ENCODE assay signal across 8 mouse cellular contexts in genomic region chr9:72791213-72791582, GRCm38 (mm10). TPM values are rescaled to one million over a fixed set of nuclear protein-coding genes. Genes with fewer than 3 reads are reported as not detected.
DNase-seq lines count a peak whose midpoint lies in the region; ATAC-seq and TF ChIP-seq lines count a peak whose summit lies in the region.

No protein-coding gene starts in this region.

- H3K27ac ChIP-seq in heart, embryonic 11.5 days (ENCODE audit: low read depth, low read length): no peak overlapping the region
- no peak overlapping the region for H3K27ac ChIP-seq in kidney, embryonic 16.5 days (ENCODE audit: low read length)
- no peak overlapping the region for H3K27ac ChIP-seq in thymus, adult 2 months (ENCODE audit: control insufficient read depth, insufficient read depth, low read length)

- H3K27me3 ChIP-seq in heart, embryonic 11.5 days (ENCODE audit: control insufficient read depth, insufficient read depth, low read length): no peaks in the 10 kb centered on the region
- no peaks in the 10 kb centered on the region for H3K27me3 ChIP-seq in kidney, embryonic 16.5 days (ENCODE audit: insufficient read depth, low read length)
- H3K27me3 ChIP-seq in thymus, adult 2 months (ENCODE audit: control insufficient read depth, insufficient read depth, low read length): no peaks in the 10 kb centered on the region

- intact Hi-C loops in heart, postnatal 25 days (cut with DNase I): no loop called here

- H3K4me1 ChIP-seq in heart, embryonic 11.5 days (ENCODE audit: control insufficient read depth, insufficient read depth, low read length): peaks cover 17% of the 10 kb centered on the region
- peaks cover 17% of the 10 kb centered on the region for H3K4me1 ChIP-seq in kidney, embryonic 16.5 days (ENCODE audit: insufficient read depth, low read length)
- peaks cover 11% of the 10 kb centered on the region for H3K4me1 ChIP-seq in thymus, adult 2 months (replicated peaks; ENCODE audit: control insufficient read depth, insufficient read depth, low read length)

- H3K4me3 ChIP-seq in heart, embryonic 11.5 days (ENCODE audit: low read depth, low read length): no peak overlapping the region
- H3K4me3 ChIP-seq in kidney, embryonic 16.5 days (ENCODE audit: low read length): no peak overlapping the region
- no peak overlapping the region for H3K4me3 ChIP-seq in thymus, adult 2 months (ENCODE audit: control insufficient read depth, insufficient read depth, low read length)

- peak overlapping the region; percentile 58 for H3K4me2 ChIP-seq in heart, embryonic 11.5 days
- H3K4me2 ChIP-seq in kidney, embryonic 16.5 days (replicated peaks; ENCODE audit: low read depth, low read length): peak overlapping the region; percentile 18; the same call in 1 of the 2 replicates

- ATAC-seq in heart, embryonic 11.5 days (replicated peaks; ENCODE audit: insufficient number of reproducible peaks, low FRiP score, low TSS enrichment): no peak
- ATAC-seq in kidney, embryonic 16.5 days (ENCODE audit: low FRiP score, low TSS enrichment): 0 out of 2 replicates have a peak, but pooled peaks have one; percentile 49

- TF ChIP-seq CTCF in thymus, adult 2 months (IDR thresholded peaks at IDR 0.05; ENCODE audit: borderline replicate concordance, control insufficient read depth, extremely low read depth, insufficient read depth, low read length, poor library complexity): no peak

- H3K9me3 ChIP-seq in heart, embryonic 11.5 days (replicated peaks; ENCODE audit: control insufficient read depth, low read length): no peaks in the 10 kb centered on the region
- peaks cover 3% of the 10 kb centered on the region; the same call in 1 of the 2 replicates for H3K9me3 ChIP-seq in kidney, embryonic 16.5 days (ENCODE audit: low read length)

- no peak for TF ChIP-seq POLR2A in thymus, adult 2 months (IDR thresholded peaks at IDR 0.05; ENCODE audit: control insufficient read depth, extremely low read depth, insufficient read depth, low read length, poor library complexity)

- DNase-seq in heart, postnatal 25 days (ENCODE audit: low spot score): no peak
- peak; percentile 16 for DNase-seq in 3134 (ENCODE audit: extremely low read depth, insufficient read length, low spot score)
- peak; percentile 39 for DNase-seq in embryo, embryonic 11 days
- no peak for DNase-seq in thymus, adult 2 months
- DNase-seq in spleen, postnatal 4 days (ENCODE audit: low spot score in 2 of 2): no peak
- no peak for DNase-seq in right cerebral cortex, adult 2 months (ENCODE audit: low spot score in 2 of 2)

- WGBS in heart, embryonic 11.5 days (ENCODE audit: insufficient replicate concordance): 20% methylated on average over 10 of the region's 10 CpGs
- WGBS in kidney, embryonic 16.5 days: 32% methylated on average over 10 of the region's 10 CpGs
- WGBS in thymus, adult 2 months: 79% methylated on average over 10 of the region's 10 CpGs

- H3K9ac ChIP-seq in heart, embryonic 11.5 days (ENCODE audit: low read depth, low read length): no peak overlapping the region
- no peak overlapping the region for H3K9ac ChIP-seq in kidney, embryonic 16.5 days (replicated peaks; ENCODE audit: low read length)

- no peaks in the 10 kb centered on the region for H3K36me3 ChIP-seq in heart, embryonic 11.5 days (ENCODE audit: control insufficient read depth, insufficient read depth, low read length)
- H3K36me3 ChIP-seq in kidney, embryonic 16.5 days (ENCODE audit: insufficient read depth, low read length): no peaks in the 10 kb centered on the region
- no peaks in the 10 kb centered on the region for H3K36me3 ChIP-seq in thymus, adult 2 months (ENCODE audit: control insufficient read depth, insufficient read depth, low read length)

RNA-seq across cellular contexts. Expression of gene Prtg, which starts 15.5 kb away (rescaled TPM):
- polyA plus RNA-seq in heart, embryonic 11.5 days (2014; fragmentation: Nextera tagmentation; extraction: Ambion mirVana): 3.2 and 4.3 TPM in 2 replicates
- total RNA-seq in heart, postnatal 25 days (2021): under 1 TPM; 0.08 to 0.45 TPM
- polyA plus RNA-seq in kidney, embryonic 16.5 days (2015; fragmentation: Nextera tagmentation; extraction: Ambion mirVana): 1.8 and 2.0 TPM in 2 replicates
- polyA plus RNA-seq in thymus, adult 2 months (2012; rRNA removed): 0.06 and 0.07 TPM in 2 replicates

Comparison
In these comparisons a context has a peak if more than half of its experiments do, and no peak if none do; other contexts are left out.
1. DNase-seq: peak in 3134 (single experiment) and embryo, embryonic 11 days (single experiment); none in heart, postnatal 25 days (single experiment), thymus, adult 2 months (single experiment), spleen, postnatal 4 days (0 of 2) and right cerebral cortex, adult 2 months (0 of 2).